Mouse (Mus musculus) left cerebral cortex, postnatal 10 days (tissue): ENCODE data around the gene Pole4. TPM values are rescaled to one million over a fixed set of nuclear protein-coding genes. Genes with fewer than 3 reads are reported as not detected.
"Not testable (repeated sequence)": the region's sequence is repeated elsewhere in the genome, so short reads cannot be mapped to it uniquely, and the experiment has no call there.

Experiments
- DNase-seq, 2 experiments: peaks; one replicate each; pipeline ENCODE4 v3.0.0; 2021 to 2022; ENCODE audit warnings: low spot score in 2 of 2, mixed read lengths in 1 of 2; ENCODE audit errors: extremely low spot score in 1 of 2
- intact Hi-C: fragments of 180-260 bp; cut with DNase I; formaldehyde crosslinking; loops from one replicate; pipeline ENCODE4 v1.15.1; 2025
- total RNA-seq, 2 experiments: library from RNA; stranded (reverse); gene quantifications; 2 replicates each; pipeline ENCODE4 v1.2.3; 2021

Gene Pole4
- total RNA-seq, 2 experiments from 2014 or later: 47.6 to 53.1 TPM

GRCm38 (mm10) chr6:82652521-82653168 is 52.5 kb downstream of the Pole4 start:
- intact Hi-C loops: no loop called here
- peak; percentile 87 to 96 for DNase-seq

GRCm38 (mm10) chr6:82649096-82649495 is 56.1 kb downstream of the Pole4 start:
- intact Hi-C loops: no loop called here
- DNase-seq: no peak

- intact Hi-C loops: no loop called here
Measured at GRCm38 (mm10) chr6:82647940-82648655, 57.1 kb downstream of the Pole4 start.

GRCm38 (mm10) chr6:82647001-82647400 is 58.2 kb downstream of the Pole4 start:
- intact Hi-C loops: no loop called here

More at GRCm38 (mm10) chr6:82647940-82648655, 57.1 kb downstream of the Pole4 start:
- no peak for DNase-seq

GRCm38 (mm10) chr6:82640046-82640445 is 65.1 kb downstream of the Pole4 start:
- intact Hi-C loops: no loop called here
- peak in 1 of 2 experiments; percentile 20 for DNase-seq

More at GRCm38 (mm10) chr6:82647001-82647400, 58.2 kb downstream of the Pole4 start:
- DNase-seq: no peak

- intact Hi-C loops, DNase-seq: not testable (repeated sequence)
Measured at GRCm38 (mm10) chr6:82625331-82625730, 79.8 kb downstream of the Pole4 start.

GRCm38 (mm10) chr6:82613201-82613600 is 92.0 kb downstream of the Pole4 start:
- no peak for DNase-seq
- intact Hi-C loops: no loop called here

- intact Hi-C loops: no loop called here
- no peak for DNase-seq
Measured at GRCm38 (mm10) chr6:82611049-82611448, 94.1 kb downstream of the Pole4 start.

GRCm38 (mm10) chr6:82609339-82609926 is 95.7 kb downstream of the Pole4 start:
- DNase-seq: peak in 1 of 2 experiments; percentile 40
- intact Hi-C loops: loop anchor here (10.0 kb wide), 1 partner anchor 465 kb away; no protein-coding TSS in a partner anchor

GRCm38 (mm10) chr6:82608756-82609155 is 96.4 kb downstream of the Pole4 start:
- DNase-seq: no peak
- intact Hi-C loops: loop anchor here (10.0 kb wide), 1 partner anchor 464 kb away; no protein-coding TSS in a partner anchor

GRCm38 (mm10) chr6:82604791-82605190 is 100.4 kb downstream of the Pole4 start:
- intact Hi-C loops: loop anchor here (5.0 to 10.0 kb wide), 2 partner anchors 312 to 460 kb away; no protein-coding TSS in a partner anchor
- no peak for DNase-seq

- intact Hi-C loops: loop anchor here (5.0 to 10.0 kb wide), 2 partner anchors 311 to 459 kb away; no protein-coding TSS in a partner anchor
- DNase-seq: peak; percentile 21 to 64
Measured at GRCm38 (mm10) chr6:82603665-82604064, 101.5 kb downstream of the Pole4 start.

GRCm38 (mm10) chr6:82603228-82603627 is 101.9 kb downstream of the Pole4 start:
- no peak for DNase-seq
- intact Hi-C loops: loop anchor here (5.0 to 10.0 kb wide), 2 partner anchors 311 to 458 kb away; no protein-coding TSS in a partner anchor

GRCm38 (mm10) chr6:82595461-82596090 is 109.6 kb downstream of the Pole4 start:
- intact Hi-C loops: no loop called here
- DNase-seq: no peak

- intact Hi-C loops: no loop called here
Measured at GRCm38 (mm10) chr6:82589387-82589786, 115.8 kb downstream of the Pole4 start.

GRCm38 (mm10) chr6:82585396-82585795 is 119.8 kb downstream of the Pole4 start:
- DNase-seq: peak in 1 of 2 experiments; percentile 24
- intact Hi-C loops: no loop called here

More at GRCm38 (mm10) chr6:82589387-82589786, 115.8 kb downstream of the Pole4 start:
- no peak for DNase-seq

GRCm38 (mm10) chr6:82575445-82575844 is 129.7 kb downstream of the Pole4 start:
- intact Hi-C loops: no loop called here
- DNase-seq: no peak
